Mouse (Mus musculus) bone marrow, adult 2 months (tissue): ENCODE measurements at regions not wholly inside any gene's neighbourhood (a gene's known extent, or its start where the extent isn't known, plus 50 kb on each side); places are given as distances from the start of the nearest gene placed in this dataset.

Experiments used
- CTCF ChIP-seq: fragments of 200-500 bp; IDR thresholded peaks from 2 replicates; pipeline ENCODE4 v1.5.1; 2011; ENCODE audit warnings: low read length, control low read depth; ENCODE audit not compliant: control insufficient read depth, insufficient read depth
- POLR2A ChIP-seq: fragments of 200-500 bp; IDR thresholded peaks from 2 replicates; pipeline ENCODE4 v1.6.1; 2011; ENCODE audit warnings: low read depth, mild to moderate bottlenecking, control low read depth, low read length, borderline replicate concordance; ENCODE audit not compliant: control insufficient read depth

GRCm38 (mm10) chr11:43335668-43336265 lies 90.3 kb downstream of the Pttg1 start:
- TF ChIP-seq CTCF (no peak), POLR2A (no peak)
